Mouse (Mus musculus): ENCODE measurements at regions not wholly inside any gene's neighbourhood (a gene's known extent, or its start where the extent isn't known, plus 50 kb on each side); places are given as distances from the start of the nearest gene placed in this dataset.

- TF ChIP-seq GATA1 (IDR thresholded peaks at IDR 0.05; ENCODE audit: low read length) (no peak), TAL1 (IDR thresholded peaks at IDR 0.05; ENCODE audit: low read length) (no peak)
Observed at GRCm38 (mm10) chr5:148788690-148789089, 140.4 kb downstream of the Katnal1 start.

All from erythroblast, embryonic 14.5 days (primary cell).